ENCODE assay signal across 22 mouse cellular contexts in genomic region chr16:29399079-29399478, GRCm38 (mm10). TPM values are rescaled to one million over a fixed set of nuclear protein-coding genes. Genes with fewer than 3 reads are reported as not detected.
A peak's percentile ranks its signal among the peaks of the same experiment; 100 is the strongest.
DNase-seq lines count a peak whose midpoint lies in the region; ATAC-seq and TF ChIP-seq lines count a peak whose summit lies in the region.
"Had no signal": no experiment of that assay in that cellular context is flagged by ENCODE, and none has a peak within 500 bp of the region (broad histone marks: within the 10 kb centered on the region; RNA-seq: fewer than 3 reads in every experiment).

No protein-coding gene starts in this region.

- H3K4me1 ChIP-seq in midbrain, postnatal 0 days (ENCODE audit: insufficient read depth, low read length), result no peaks in the 10 kb centered on the region
- H3K4me1 ChIP-seq in midbrain, embryonic 14.5 days (ENCODE audit: control insufficient read depth, insufficient read depth, low read length), result no peaks in the 10 kb centered on the region
- no peaks in the 10 kb centered on the region for H3K4me1 ChIP-seq in forebrain, postnatal 0 days (ENCODE audit: insufficient read depth)
- H3K4me1 ChIP-seq: forebrain, embryonic 15.5 days; heart, embryonic 15.5 days; limb, embryonic 12.5 days; neural tube, embryonic 13.5 days had no signal

- H3K9ac ChIP-seq in midbrain, postnatal 0 days (replicated peaks; ENCODE audit: low read length, poor library complexity, severe bottlenecking), result no peak overlapping the region
- no peak overlapping the region for H3K9ac ChIP-seq in midbrain, embryonic 14.5 days (replicated peaks; ENCODE audit: low read length)
- no peak overlapping the region for H3K9ac ChIP-seq in forebrain, postnatal 0 days
- H3K9ac ChIP-seq: forebrain, embryonic 15.5 days; heart, embryonic 15.5 days; hindbrain, embryonic 14.5 days; limb, embryonic 12.5 days; liver, embryonic 14.5 days; neural tube, embryonic 13.5 days had no signal

- no peak for ATAC-seq in midbrain, postnatal 0 days (ENCODE audit: low FRiP score)
- ATAC-seq in midbrain, embryonic 14.5 days (ENCODE audit: low FRiP score, low TSS enrichment), result no peak
- no peak for ATAC-seq in forebrain, postnatal 0 days
- ATAC-seq: forebrain, embryonic 15.5 days; lung, postnatal 0 days had no signal

- no peak overlapping the region for H3K4me2 ChIP-seq in midbrain, postnatal 0 days (ENCODE audit: low read depth, low read length, poor library complexity, severe bottlenecking)
- H3K4me2 ChIP-seq in midbrain, embryonic 14.5 days (ENCODE audit: low read length), result no peak overlapping the region
- no peak overlapping the region for H3K4me2 ChIP-seq in forebrain, postnatal 0 days (ENCODE audit: low read depth)
- H3K4me2 ChIP-seq: forebrain, embryonic 15.5 days; heart, embryonic 15.5 days; hindbrain, embryonic 14.5 days; limb, embryonic 12.5 days; neural tube, embryonic 13.5 days had no signal

- no peaks in the 10 kb centered on the region for H3K27me3 ChIP-seq in midbrain, postnatal 0 days (ENCODE audit: insufficient read depth, low read length)
- no peaks in the 10 kb centered on the region for H3K27me3 ChIP-seq in midbrain, embryonic 14.5 days (ENCODE audit: control insufficient read depth, insufficient read depth, low read length)
- H3K27me3 ChIP-seq in forebrain, postnatal 0 days (ENCODE audit: insufficient read depth, low read length), result no peaks in the 10 kb centered on the region
- H3K27me3 ChIP-seq: forebrain, embryonic 15.5 days; heart, embryonic 15.5 days; limb, embryonic 12.5 days; neural tube, embryonic 13.5 days had no signal

- no peaks in the 10 kb centered on the region for H3K9me3 ChIP-seq in midbrain, postnatal 0 days (ENCODE audit: low read length)
- H3K9me3 ChIP-seq in midbrain, embryonic 14.5 days (ENCODE audit: control insufficient read depth, low read length), result no peaks in the 10 kb centered on the region; the same call in 1 of the 2 replicates
- no peaks in the 10 kb centered on the region for H3K9me3 ChIP-seq in forebrain, postnatal 0 days (ENCODE audit: low read length)
- H3K9me3 ChIP-seq: forebrain, embryonic 15.5 days; heart, embryonic 15.5 days; limb, embryonic 12.5 days; neural tube, embryonic 13.5 days had no signal

- no peak for TF ChIP-seq CTCF in midbrain, postnatal 0 days (IDR thresholded peaks at IDR 0.05)
- TF ChIP-seq CTCF in forebrain, postnatal 0 days (IDR thresholded peaks at IDR 0.05; ENCODE audit: low read depth), result no peak

- H3K4me3 ChIP-seq in midbrain, postnatal 0 days (ENCODE audit: low read depth, low read length), result no peak overlapping the region
- H3K4me3 ChIP-seq in midbrain, embryonic 14.5 days (replicated peaks; ENCODE audit: low read depth, low read length), result no peak overlapping the region
- H3K4me3 ChIP-seq in forebrain, postnatal 0 days (ENCODE audit: low read depth, low read length), result no peak overlapping the region
- H3K4me3 ChIP-seq: forebrain, embryonic 15.5 days; heart, embryonic 15.5 days; limb, embryonic 12.5 days; neural tube, embryonic 13.5 days had no signal

- 96% methylated on average over 2 of the region's 2 CpGs for WGBS in midbrain, postnatal 0 days
- 96% methylated on average over 2 of the region's 2 CpGs for WGBS in midbrain, embryonic 14.5 days
- 88% methylated on average over 2 of the region's 2 CpGs for WGBS in forebrain, postnatal 0 days

- peak; percentile 11 for DNase-seq in adrenal gland, postnatal 10 days
- DNase-seq in adrenal gland, adult 18-20 months (ENCODE audit: low spot score in 2 of 2), result no peak
- peak; percentile 71 for DNase-seq in midbrain, postnatal 0 days (ENCODE audit: low spot score)
- no peak for DNase-seq in midbrain, embryonic 14.5 days
- peak; percentile 57 for DNase-seq in cerebellum, adult 9-11 months
- peak; percentile 54 for DNase-seq in gastrocnemius, postnatal 25 days
- DNase-seq in forebrain, postnatal 0 days, result no peak
- DNase-seq in c-Kit-positive CD71-positive TER-119-positive erythroid progenitor cells, embryonic 14.5 days (ENCODE audit: low spot score), result no peak
- DNase-seq: heart, adult 18-20 months; kidney, adult 11 months; kidney, postnatal 25 days; thymus, postnatal 36 days had no signal

- H3K27ac ChIP-seq in midbrain, postnatal 0 days (ENCODE audit: low read depth, low read length), result no peak overlapping the region
- H3K27ac ChIP-seq in midbrain, embryonic 14.5 days (replicated peaks; ENCODE audit: low read depth, low read length), result no peak overlapping the region
- H3K27ac ChIP-seq in forebrain, postnatal 0 days (ENCODE audit: low read depth, low read length), result no peak overlapping the region
- H3K27ac ChIP-seq: forebrain, embryonic 15.5 days; heart, embryonic 15.5 days; hindbrain, embryonic 14.5 days; limb, embryonic 12.5 days; liver, embryonic 14.5 days; neural tube, embryonic 13.5 days; stomach, postnatal 0 days had no signal

- no peaks in the 10 kb centered on the region for H3K36me3 ChIP-seq in midbrain, postnatal 0 days (ENCODE audit: insufficient read depth, low read length)
- H3K36me3 ChIP-seq in midbrain, embryonic 14.5 days (ENCODE audit: control insufficient read depth, insufficient read depth, low read length), result no peaks in the 10 kb centered on the region
- no peaks in the 10 kb centered on the region for H3K36me3 ChIP-seq in forebrain, postnatal 0 days (ENCODE audit: insufficient read depth)
- H3K36me3 ChIP-seq: forebrain, embryonic 15.5 days; heart, embryonic 15.5 days; limb, embryonic 12.5 days; neural tube, embryonic 13.5 days had no signal

RNA-seq across cellular contexts. Expression of gene Atp13a5, which starts 20.5 kb away (rescaled TPM):
- under 1 TPM; 0.27 to 0.51 TPM for total RNA-seq in adrenal gland, postnatal 10 days (2021)
- total RNA-seq in adrenal gland, adult 18-20 months (2021), result not detected
- 8.2 and 9.2 TPM in 2 replicates for total RNA-seq in midbrain, postnatal 0 days (2014; rRNA removed)
- polyA plus RNA-seq in midbrain, postnatal 0 days (2015; fragmentation: Nextera tagmentation; extraction: Ambion mirVana), result 7.4 and 7.7 TPM in 2 replicates
- polyA plus RNA-seq in midbrain, embryonic 14.5 days (2014; fragmentation: Nextera tagmentation; extraction: Ambion mirVana), result 1.4 TPM in 2 replicates
- 1 to 10 TPM; 6.3 to 6.8 TPM for total RNA-seq in gastrocnemius, postnatal 25 days (2021)
- 4.0 and 5.3 TPM in 2 replicates for total RNA-seq in forebrain, postnatal 0 days (2014; rRNA removed)
- polyA plus RNA-seq in forebrain, postnatal 0 days (2015; fragmentation: Nextera tagmentation; extraction: Ambion mirVana), result 1.3 and 3.3 TPM in 2 replicates
- total RNA-seq: megakaryocyte-erythroid progenitor cell, adult 5-6 weeks; monocyte, adult 5-6 weeks had no signal
- polyA plus RNA-seq: heart, embryonic 15.5 days; limb, embryonic 12.5 days; liver, embryonic 14.5 days had no signal

Comparison
In these comparisons a context has a peak if more than half of its experiments do, and no peak if none do; other contexts are left out.
1. DNase-seq: peak in adrenal gland, postnatal 10 days (single experiment), midbrain, postnatal 0 days (single experiment), cerebellum, adult 9-11 months (single experiment) and gastrocnemius, postnatal 25 days (single experiment); none in adrenal gland, adult 18-20 months (0 of 2), midbrain, embryonic 14.5 days (single experiment), forebrain, postnatal 0 days (single experiment) and c-Kit-positive CD71-positive TER-119-positive erythroid progenitor cells, embryonic 14.5 days (single experiment).